Mouse (Mus musculus): Measurements from ENCODE around the gene Gm21497. TPM values are rescaled to one million over a fixed set of nuclear protein-coding genes. Genes with fewer than 3 reads are reported as not detected.
"Not testable (repeated sequence)": the region's sequence is repeated elsewhere in the genome, so short reads cannot be mapped to it uniquely, and the experiment has no call there.

Gene Gm21497
- polyA plus RNA-seq (2015; fragmentation: Nextera tagmentation; extraction: Ambion mirVana): not detected in 2 replicates

GRCm38 (mm10) chrY:61646446-61646845 is at the start of gene Gm21497:
Gm21497 (plus strand) TSS chrY:61646746.
- not testable (repeated sequence) for H3K9me3 ChIP-seq (replicated peaks); H3K4me3 ChIP-seq; H3K27ac ChIP-seq; H3K4me2 ChIP-seq; H3K27me3 ChIP-seq; ATAC-seq (replicated peaks; ENCODE audit: insufficient number of reproducible peaks, insufficient read depth, low FRiP score, low read depth); H3K4me1 ChIP-seq (replicated peaks); H3K9ac ChIP-seq; H3K36me3 ChIP-seq
- no CpG with 5 or more reads among the region's 5 CpGs for whole genome bisulfite sequencing
